Mouse (Mus musculus) limb, embryonic 11.5 days (tissue): ENCODE measurements around the gene Fgd6. TPM values are rescaled to one million over a fixed set of nuclear protein-coding genes. Genes with fewer than 3 reads are reported as not detected.

Source experiments
- ATAC-seq: fragments of 200-750 bp; cut with Nextera tagmentation; 2 replicates; pipeline ENCODE4 v1.8.0; 2017; ENCODE audit warnings: low read depth; ENCODE audit not compliant: insufficient number of reproducible peaks, low FRiP score, low TSS enrichment
- DNase-seq: peaks from one replicate; pipeline ENCODE4 v3.0.0-alpha.2; 2015; ENCODE audit warnings: low spot score
- H3K27ac ChIP-seq: fragments of 300-500 bp; sonication (generic); replicated peaks from 2 replicates; pipeline ENCODE4 v1.5.1; 2014; ENCODE audit warnings: low read depth, mild to moderate bottlenecking, low read length
- H3K27me3 ChIP-seq: fragments of 300-500 bp; sonication (generic); 2 replicates; pipeline ENCODE4 v1.6.1; 2014; ENCODE audit warnings: mild to moderate bottlenecking, low read length, mixed read lengths; ENCODE audit not compliant: control insufficient read depth, insufficient read depth
- H3K36me3 ChIP-seq: fragments of 300-500 bp; sonication (generic); 2 replicates; pipeline ENCODE4 v1.6.1; 2014; ENCODE audit warnings: mild to moderate bottlenecking, low read length, moderate library complexity, mixed read lengths; ENCODE audit not compliant: control insufficient read depth, insufficient read depth
- H3K4me1 ChIP-seq: fragments of 300-500 bp; sonication (generic); 2 replicates; pipeline ENCODE4 v1.6.1; 2014; ENCODE audit warnings: low read length, mixed read lengths; ENCODE audit not compliant: control insufficient read depth, insufficient read depth
- H3K4me2 ChIP-seq: fragments of 300-500 bp; sonication (generic); 2 replicates; pipeline ENCODE4 v1.6.1; 2014; ENCODE audit warnings: low read depth, mild to moderate bottlenecking, moderate library complexity; ENCODE audit not compliant: severe bottlenecking
- H3K4me3 ChIP-seq: fragments of 300-500 bp; sonication (generic); 2 replicates; pipeline ENCODE4 v1.5.1; 2014; ENCODE audit warnings: low read depth, low read length
- H3K9ac ChIP-seq: fragments of 300-500 bp; sonication (generic); 2 replicates; pipeline ENCODE4 v1.6.1; 2014; ENCODE audit warnings: mild to moderate bottlenecking, low read length
- H3K9me3 ChIP-seq: fragments of 300-500 bp; sonication (generic); 2 replicates; pipeline ENCODE4 v1.6.1; 2016; ENCODE audit warnings: low read length; ENCODE audit not compliant: control insufficient read depth
- WGBS: fragments of 180-500 bp; shearing (Covaris S2); extraction: QIAGEN DNeasy Blood & Tissue Kit; methylation state at CpG from one replicate; pipeline ENCODE4 v1.1.7; 2014; 5-methylcytosine and 5-hydroxymethylcytosine counted together
- polyA plus RNA-seq: library from polyadenylated mRNA; unstranded; fragments of >200 nt; fragmentation: Nextera tagmentation; extraction: Ambion mirVana; gene quantifications from 2 replicates; pipeline ENCODE4 v1.2.1, GENCODE M21; 2014

Gene Fgd6
- polyA plus RNA-seq, 1 experiment from 2014 or later: 6.5 TPM

- Histone ChIP-seq H3K36me3 (peaks cover 3% of the 10 kb centered on the region; the same call in 1 of the 2 replicates), H3K4me3 (no peak overlapping the region), H3K4me1 (no peaks in the 10 kb centered on the region), H3K4me2 (no peak overlapping the region), H3K27ac (no peak overlapping the region), H3K9ac (no peak overlapping the region), H3K9me3 (no peaks in the 10 kb centered on the region), H3K27me3 (no peaks in the 10 kb centered on the region)
- DNase-seq (no peak), ATAC-seq (no peak)
- WGBS: 94% methylated on average over 3 of the region's 3 CpGs
Measured at GRCm38 (mm10) chr10:94090032-94090431, 54.2 kb downstream of the Fgd6 start.

GRCm38 (mm10) chr10:94093534-94093933 is 57.7 kb downstream of the Fgd6 start:
- 77% methylated on average over 5 of the region's 5 CpGs for WGBS
- Histone ChIP-seq H3K9me3 (no peaks in the 10 kb centered on the region), H3K27me3 (no peaks in the 10 kb centered on the region), H3K27ac (no peak overlapping the region), H3K36me3 (peaks cover 3% of the 10 kb centered on the region; the same call in 1 of the 2 replicates), H3K4me1 (no peaks in the 10 kb centered on the region), H3K9ac (no peak overlapping the region), H3K4me2 (no peak overlapping the region), H3K4me3 (no peak overlapping the region)
- no peak for ATAC-seq
- DNase-seq: no peak

- no peak for DNase-seq
Measured at GRCm38 (mm10) chr10:94095743-94096465, 60.1 kb downstream of the Fgd6 start.

GRCm38 (mm10) chr10:94097081-94097845 is 61.5 kb downstream of the Fgd6 start:
- DNase-seq (no peak), ATAC-seq (no peak)
- Histone ChIP-seq H3K9me3 (no peaks in the 10 kb centered on the region), H3K9ac (no peak overlapping the region), H3K4me1 (no peaks in the 10 kb centered on the region), H3K27ac (no peak overlapping the region), H3K4me2 (no peak overlapping the region), H3K36me3 (no peaks in the 10 kb centered on the region), H3K4me3 (no peak overlapping the region), H3K27me3 (no peaks in the 10 kb centered on the region)
- WGBS: 89% methylated on average over 3 of the region's 3 CpGs

More at GRCm38 (mm10) chr10:94095743-94096465, 60.1 kb downstream of the Fgd6 start:
- H3K36me3 ChIP-seq: peaks cover 3% of the 10 kb centered on the region; the same call in 1 of the 2 replicates
- WGBS: 84% methylated on average over 17 of the region's 17 CpGs
- H3K9ac ChIP-seq: no peak overlapping the region
- H3K27me3 ChIP-seq: no peaks in the 10 kb centered on the region
- H3K9me3 ChIP-seq: no peaks in the 10 kb centered on the region
- no peak overlapping the region for H3K4me2 ChIP-seq
- H3K27ac ChIP-seq: no peak overlapping the region
- no peaks in the 10 kb centered on the region for H3K4me1 ChIP-seq
- H3K4me3 ChIP-seq: no peak overlapping the region
- no peak for ATAC-seq

DNA sequence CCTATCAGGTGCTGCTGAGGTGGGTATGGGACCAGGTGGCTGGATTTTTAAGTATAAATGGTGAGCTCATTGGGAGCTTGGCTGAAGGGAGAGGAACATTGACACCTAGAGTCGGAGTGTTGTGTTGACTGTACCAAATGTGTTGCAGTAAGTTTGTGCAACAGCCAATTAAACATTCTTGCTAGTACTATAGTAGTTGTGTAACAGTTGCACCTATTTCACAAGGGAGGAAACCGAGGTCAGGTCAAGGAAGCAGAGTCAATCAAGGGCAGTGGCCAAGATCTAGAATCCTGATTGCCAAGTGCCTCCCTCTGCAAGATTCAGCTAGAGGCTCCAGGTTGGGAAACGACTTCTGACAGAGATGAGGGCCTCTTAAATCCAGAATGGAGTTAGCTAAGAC is 62.3 kb downstream of the Fgd6 start:
- Histone ChIP-seq H3K9ac (no peak overlapping the region), H3K4me3 (no peak overlapping the region), H3K4me1 (no peaks in the 10 kb centered on the region), H3K36me3 (no peaks in the 10 kb centered on the region), H3K27ac (no peak overlapping the region), H3K9me3 (no peaks in the 10 kb centered on the region), H3K4me2 (no peak overlapping the region), H3K27me3 (no peaks in the 10 kb centered on the region)
- DNase-seq (no peak), ATAC-seq (no peak)
- WGBS: 90% methylated on average over 3 of the region's 3 CpGs

- H3K36me3 ChIP-seq: no peaks in the 10 kb centered on the region; the same call in 1 of the 2 replicates
- H3K4me2 ChIP-seq: no peak overlapping the region
- H3K9me3 ChIP-seq: no peaks in the 10 kb centered on the region
- no peak overlapping the region for H3K9ac ChIP-seq
- WGBS: 93% methylated on average over 10 of the region's 10 CpGs
- DNase-seq (no peak), ATAC-seq (no peak)
- H3K27me3 ChIP-seq: no peaks in the 10 kb centered on the region
- no peak overlapping the region for H3K4me3 ChIP-seq
- H3K27ac ChIP-seq: no peak overlapping the region
- 0 out of 2 replicates have a peak, but pooled peaks cover 3% of the 10 kb centered on the region for H3K4me1 ChIP-seq
Measured at GRCm38 (mm10) chr10:94105498-94105897, 69.7 kb downstream of the Fgd6 start.

GRCm38 (mm10) chr10:94107168-94107567 is 71.4 kb downstream of the Fgd6 start:
- H3K9me3 ChIP-seq: no peaks in the 10 kb centered on the region
- H3K4me1 ChIP-seq: peaks cover 9% of the 10 kb centered on the region; the same call in 1 of the 2 replicates
- no peak for DNase-seq
- no peaks in the 10 kb centered on the region for H3K27me3 ChIP-seq
- no peak overlapping the region for H3K27ac ChIP-seq
- 80% methylated on average over 4 of the region's 4 CpGs for WGBS
- H3K4me2 ChIP-seq: no peak overlapping the region
- H3K36me3 ChIP-seq: no peaks in the 10 kb centered on the region; the same call in 1 of the 2 replicates
- ATAC-seq: no peak
- no peak overlapping the region for H3K4me3 ChIP-seq
- no peak overlapping the region for H3K9ac ChIP-seq

GRCm38 (mm10) chr10:94107607-94108006 is 71.8 kb downstream of the Fgd6 start:
- H3K4me2 ChIP-seq: no peak overlapping the region
- WGBS: 91% methylated on average over 7 of the region's 7 CpGs
- no peaks in the 10 kb centered on the region; the same call in 1 of the 2 replicates for H3K36me3 ChIP-seq
- no peaks in the 10 kb centered on the region for H3K27me3 ChIP-seq
- DNase-seq: no peak
- H3K4me1 ChIP-seq: peaks cover 9% of the 10 kb centered on the region; the same call in 1 of the 2 replicates
- no peak overlapping the region for H3K27ac ChIP-seq
- H3K9ac ChIP-seq: no peak overlapping the region
- no peak overlapping the region for H3K4me3 ChIP-seq
- no peak for ATAC-seq
- no peaks in the 10 kb centered on the region for H3K9me3 ChIP-seq
